Mouse (Mus musculus): ENCODE data around the gene Sephs2. TPM values are rescaled to one million over a fixed set of nuclear protein-coding genes. Genes with fewer than 3 reads are reported as not detected.

Sephs2 gene
- polyA plus RNA-seq, 1 experiment from 2014 or later = 87.2 TPM

Other genes with a start within 250 kb of the Sephs2 start
- gene Maz, start 247.0 kb downstream of the Sephs2 start, polyA plus RNA-seq (2016; fragmentation: Nextera tagmentation; extraction: Ambion mirVana) = 59.8 and 60.4 TPM in 2 replicates
- gene Kif22, start 231.6 kb downstream of the Sephs2 start, polyA plus RNA-seq (2016; fragmentation: Nextera tagmentation; extraction: Ambion mirVana) = 80.9 and 85.5 TPM in 2 replicates
- not detected in 2 replicates for gene Zg16, start 186.7 kb downstream of the Sephs2 start, polyA plus RNA-seq (2016; fragmentation: Nextera tagmentation; extraction: Ambion mirVana)
- gene AI467606, start 182.7 kb downstream of the Sephs2 start, polyA plus RNA-seq (2016; fragmentation: Nextera tagmentation; extraction: Ambion mirVana) = 0.54 and 1.3 TPM in 2 replicates
- 5.7 and 6.1 TPM in 2 replicates for gene Qprt, start 151.8 kb downstream of the Sephs2 start, polyA plus RNA-seq (2016; fragmentation: Nextera tagmentation; extraction: Ambion mirVana)
- 0.17 and 0.31 TPM in 2 replicates for gene Spn, start 136.2 kb downstream of the Sephs2 start, polyA plus RNA-seq (2016; fragmentation: Nextera tagmentation; extraction: Ambion mirVana)
- 50.5 and 51.5 TPM in 2 replicates for gene Cd2bp2, start 78.0 kb downstream of the Sephs2 start, polyA plus RNA-seq (2016; fragmentation: Nextera tagmentation; extraction: Ambion mirVana)
- gene Tbc1d10b, start 65.6 kb downstream of the Sephs2 start, polyA plus RNA-seq (2016; fragmentation: Nextera tagmentation; extraction: Ambion mirVana) = 29.2 and 32.3 TPM in 2 replicates
- gene Mylpf, start 65.2 kb downstream of the Sephs2 start, polyA plus RNA-seq (2016; fragmentation: Nextera tagmentation; extraction: Ambion mirVana) = 17.8 and 20.0 TPM in 2 replicates
- gene Zfp553, start 41.0 kb downstream of the Sephs2 start, polyA plus RNA-seq (2016; fragmentation: Nextera tagmentation; extraction: Ambion mirVana) = 23.8 and 25.3 TPM in 2 replicates
- gene Sept1, start 40.9 kb downstream of the Sephs2 start, polyA plus RNA-seq (2016; fragmentation: Nextera tagmentation; extraction: Ambion mirVana) = 22.1 and 28.2 TPM in 2 replicates
- 32.7 and 34.4 TPM in 2 replicates for gene Zfp771, start 29.8 kb downstream of the Sephs2 start, polyA plus RNA-seq (2016; fragmentation: Nextera tagmentation; extraction: Ambion mirVana)
- gene Dctpp1, start 13.3 kb downstream of the Sephs2 start, polyA plus RNA-seq (2016; fragmentation: Nextera tagmentation; extraction: Ambion mirVana) = 162 and 163 TPM in 2 replicates
- gene Itgal, start 22.2 kb upstream of the Sephs2 start, polyA plus RNA-seq (2016; fragmentation: Nextera tagmentation; extraction: Ambion mirVana) = 1.0 and 1.1 TPM in 2 replicates
- 19.1 and 19.8 TPM in 2 replicates for gene Zfp768, start 71.5 kb upstream of the Sephs2 start, polyA plus RNA-seq (2016; fragmentation: Nextera tagmentation; extraction: Ambion mirVana)
- gene Zfp747, start 102.0 kb upstream of the Sephs2 start, polyA plus RNA-seq (2016; fragmentation: Nextera tagmentation; extraction: Ambion mirVana) = 4.6 and 5.1 TPM in 2 replicates
- gene 9130019O22Rik, start 113.1 kb upstream of the Sephs2 start, polyA plus RNA-seq (2016; fragmentation: Nextera tagmentation; extraction: Ambion mirVana) = 3.4 and 3.9 TPM in 2 replicates
- gene E430018J23Rik, start 119.6 kb upstream of the Sephs2 start, polyA plus RNA-seq (2016; fragmentation: Nextera tagmentation; extraction: Ambion mirVana) = 4.5 and 5.1 TPM in 2 replicates
- gene Zfp764, start 132.8 kb upstream of the Sephs2 start, polyA plus RNA-seq (2016; fragmentation: Nextera tagmentation; extraction: Ambion mirVana) = 4.6 and 5.3 TPM in 2 replicates
- gene Zfp688, start 148.0 kb upstream of the Sephs2 start, polyA plus RNA-seq (2016; fragmentation: Nextera tagmentation; extraction: Ambion mirVana) = 15.4 and 16.7 TPM in 2 replicates
- gene Zfp689, start 175.1 kb upstream of the Sephs2 start, polyA plus RNA-seq (2016; fragmentation: Nextera tagmentation; extraction: Ambion mirVana) = 5.4 and 6.0 TPM in 2 replicates
- 33.8 and 35.2 TPM in 2 replicates for gene Prr14, start 185.6 kb upstream of the Sephs2 start, polyA plus RNA-seq (2016; fragmentation: Nextera tagmentation; extraction: Ambion mirVana)
- 8.4 and 9.9 TPM in 2 replicates for gene Fbrs, start 205.1 kb upstream of the Sephs2 start, polyA plus RNA-seq (2016; fragmentation: Nextera tagmentation; extraction: Ambion mirVana)
- 51.8 and 54.3 TPM in 2 replicates for gene Srcap, start 237.9 kb upstream of the Sephs2 start, polyA plus RNA-seq (2016; fragmentation: Nextera tagmentation; extraction: Ambion mirVana)
- 8.5 and 9.1 TPM in 2 replicates for gene Gm42715, start 245.5 kb upstream of the Sephs2 start, polyA plus RNA-seq (2016; fragmentation: Nextera tagmentation; extraction: Ambion mirVana)

Measured in heart, embryonic 12.5 days (tissue).